Mouse (Mus musculus) small intestine, adult 2 months (tissue): ENCODE measurements around the gene Clcn3.

ENCODE experiments used
- CTCF ChIP-seq: fragments of 200-500 bp; IDR thresholded peaks from 2 replicates; pipeline ENCODE4 v1.5.1; 2012; ENCODE audit warnings: low read depth, mild to moderate bottlenecking, control low read depth, inconsistent platforms, low read length, moderate library complexity, mixed read lengths; ENCODE audit not compliant: insufficient replicate concordance, insufficient read length; ENCODE audit errors: extremely low read depth
- POLR2A ChIP-seq: fragments of 200-500 bp; IDR thresholded peaks from 2 replicates; pipeline ENCODE4 v1.6.1; 2012; ENCODE audit warnings: low read depth, mild to moderate bottlenecking, control low read depth, inconsistent platforms, low read length, moderate library complexity

- TF ChIP-seq CTCF (peak; percentile 25; the same call in 1 of the 2 replicates), POLR2A (no peak)
These were observed 40.2 kb downstream of the Clcn3 start for GRCm38 (mm10) chr8:60942867-60943266.
